Comparison of ENCODE assay signal across 8 mouse cellular contexts in the genomic region with DNA sequence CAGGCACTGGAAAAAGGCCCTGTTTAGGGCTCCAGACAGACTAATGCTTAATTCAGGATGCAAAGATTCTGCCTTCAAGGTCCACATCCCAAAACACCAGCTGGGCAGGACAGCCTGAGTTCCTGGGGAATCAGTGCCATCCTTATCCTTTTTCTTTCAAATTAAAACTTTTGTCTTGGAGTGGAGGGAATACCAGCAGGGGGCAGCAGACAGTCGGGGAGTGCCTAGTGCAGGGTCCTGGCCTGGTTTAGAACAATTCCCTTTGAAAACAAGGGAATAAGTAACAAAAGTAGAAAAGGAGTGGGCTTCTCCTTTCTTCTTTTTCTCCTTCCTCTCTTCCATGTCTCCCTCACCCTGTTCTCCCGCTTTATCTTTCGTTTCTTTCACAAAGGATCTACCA. TPM values are rescaled to one million over a fixed set of nuclear protein-coding genes. Genes with fewer than 3 reads are reported as not detected.
A peak's percentile ranks its signal among the peaks of the same experiment; 100 is the strongest.
DNase-seq lines count a peak whose midpoint lies in the region; ATAC-seq lines count a peak whose summit lies in the region.

No protein-coding gene starts in this region.

- no peak for ATAC-seq in forebrain, embryonic 15.5 days (replicated peaks)

- peaks cover 23% of the 10 kb centered on the region for H3K4me1 ChIP-seq in forebrain, embryonic 10.5 days
- peaks cover 31% of the 10 kb centered on the region for H3K4me1 ChIP-seq in forebrain, embryonic 15.5 days

- no peak overlapping the region for H3K27ac ChIP-seq in forebrain, embryonic 10.5 days
- H3K27ac ChIP-seq in forebrain, embryonic 15.5 days (replicated peaks), result no peak overlapping the region

- no peak overlapping the region for H3K4me2 ChIP-seq in forebrain, embryonic 15.5 days (replicated peaks)

- H3K36me3 ChIP-seq in forebrain, embryonic 10.5 days (replicated peaks), result no peaks in the 10 kb centered on the region
- H3K36me3 ChIP-seq in forebrain, embryonic 15.5 days, result no peaks in the 10 kb centered on the region

- no peak overlapping the region for H3K4me3 ChIP-seq in forebrain, embryonic 10.5 days
- H3K4me3 ChIP-seq in forebrain, embryonic 15.5 days, result no peak overlapping the region

- H3K27me3 ChIP-seq in forebrain, embryonic 10.5 days (ENCODE audit: poor library complexity, severe bottlenecking), result peaks cover under 1% of the 10 kb centered on the region; the same call in 1 of the 2 replicates
- H3K27me3 ChIP-seq in forebrain, embryonic 15.5 days, result no peaks in the 10 kb centered on the region

- peak; percentile 71 for DNase-seq in forebrain, embryonic 10.5 days (ENCODE audit: extremely low spot score, low spot score)
- peak; percentile 40 to 65 for DNase-seq in urinary bladder, adult 18-20 months (ENCODE audit: low spot score in 2 of 2)
- no peak for DNase-seq in urinary bladder, postnatal 10 days (ENCODE audit: low spot score)
- DNase-seq in embryo, embryonic 11 days, result peak; percentile 81
- peak; percentile 71 for DNase-seq in kidney, adult 9 months
- DNase-seq in lung, postnatal 14 days, result peak; percentile 90
- DNase-seq in spleen, postnatal 36 days (ENCODE audit: low spot score in 2 of 2), result peak; percentile 23 to 42

- no peak overlapping the region for H3K9ac ChIP-seq in forebrain, embryonic 15.5 days (replicated peaks)

- no peaks in the 10 kb centered on the region for H3K9me3 ChIP-seq in forebrain, embryonic 10.5 days
- H3K9me3 ChIP-seq in forebrain, embryonic 15.5 days, result no peaks in the 10 kb centered on the region

- WGBS in forebrain, embryonic 10.5 days, result 9% methylated on average over 3 of the region's 3 CpGs
- 5% methylated on average over 3 of the region's 3 CpGs for WGBS in forebrain, embryonic 15.5 days

RNA-seq across cellular contexts. Expression of gene Snta1, which starts 9.2 kb away (rescaled TPM):
- polyA plus RNA-seq in forebrain, embryonic 10.5 days (2016; fragmentation: Nextera tagmentation; extraction: Ambion mirVana), result 2.5 TPM in 2 replicates
- polyA plus RNA-seq in forebrain, embryonic 15.5 days (2015; fragmentation: Nextera tagmentation; extraction: Ambion mirVana), result 9.2 and 11.1 TPM in 2 replicates

RNA-seq across cellular contexts. Expression of gene Cbfa2t2, which starts 19.2 kb away (rescaled TPM):
- polyA plus RNA-seq in forebrain, embryonic 10.5 days (2016; fragmentation: Nextera tagmentation; extraction: Ambion mirVana), result 57.4 and 59.3 TPM in 2 replicates
- 78.0 and 82.3 TPM in 2 replicates for polyA plus RNA-seq in forebrain, embryonic 15.5 days (2015; fragmentation: Nextera tagmentation; extraction: Ambion mirVana)

RNA-seq across cellular contexts. Expression of gene Cdk5rap1, which starts 44.3 kb away (rescaled TPM):
- 13.0 and 14.9 TPM in 2 replicates for polyA plus RNA-seq in forebrain, embryonic 10.5 days (2016; fragmentation: Nextera tagmentation; extraction: Ambion mirVana)
- polyA plus RNA-seq in forebrain, embryonic 15.5 days (2015; fragmentation: Nextera tagmentation; extraction: Ambion mirVana), result 15.3 and 18.2 TPM in 2 replicates
